ENCODE assay signal across 9 mouse cellular contexts in genomic region chr16:20628871-20629391, GRCm38 (mm10). TPM values are rescaled to one million over a fixed set of nuclear protein-coding genes. Genes with fewer than 3 reads are reported as not detected.
A peak's percentile ranks its signal among the peaks of the same experiment; 100 is the strongest.
DNase-seq lines count a peak whose midpoint lies in the region; ATAC-seq lines count a peak whose summit lies in the region.
"Had no signal": no experiment of that assay in that cellular context is flagged by ENCODE, and none has a peak within 500 bp of the region (broad histone marks: within the 10 kb centered on the region; RNA-seq: fewer than 3 reads in every experiment).

No protein-coding gene starts in this region.

- H3K36me3 ChIP-seq in forebrain, embryonic 12.5 days (replicated peaks), result no peaks in the 10 kb centered on the region

- no peaks in the 10 kb centered on the region for H3K9me3 ChIP-seq in forebrain, embryonic 12.5 days

- intact Hi-C loops in left cerebral cortex, postnatal 4 days (cut with DNase I), result no loop called here
- intact Hi-C loops in left cerebral cortex, postnatal 25 days (cut with DNase I), result no loop called here

- H3K4me2 ChIP-seq in forebrain, embryonic 12.5 days, result peak overlapping the region; percentile 94

- ATAC-seq in forebrain, embryonic 12.5 days (ENCODE audit: low FRiP score), result no peak

- no peak overlapping the region for H3K27ac ChIP-seq in forebrain, embryonic 12.5 days
- H3K27ac ChIP-seq: kidney, postnatal 0 days had no signal

- peak; percentile 39 to 58 for DNase-seq in left cerebral cortex, adult 9 months (ENCODE audit: low spot score in 2 of 2)
- no peak for DNase-seq in left cerebral cortex, postnatal 4 days
- DNase-seq in left cerebral cortex, postnatal 25 days (ENCODE audit: low spot score in 2 of 2), result peak; percentile 53 to 90
- peak; percentile 21 for DNase-seq in retina, embryonic 14.5 days (ENCODE audit: low spot score)
- DNase-seq in ovary, postnatal 14 days (ENCODE audit: low spot score), result no peak
- no peak for DNase-seq in thymus, adult 18-20 months

- H3K4me1 ChIP-seq in forebrain, embryonic 12.5 days, result peaks cover 17% of the 10 kb centered on the region

- no peak overlapping the region for H3K4me3 ChIP-seq in forebrain, embryonic 12.5 days (replicated peaks)

- H3K9ac ChIP-seq in forebrain, embryonic 12.5 days, result no peak overlapping the region

- 56% methylated on average over 11 of the region's 11 CpGs for WGBS in forebrain, embryonic 12.5 days

- peaks cover 13% of the 10 kb centered on the region for H3K27me3 ChIP-seq in forebrain, embryonic 12.5 days

RNA-seq across cellular contexts. Expression of gene Ece2, which starts 0.7 kb away (rescaled TPM):
- total RNA-seq in left cerebral cortex, postnatal 4 days (2021), result 10 to 100 TPM; 28.6 to 33.0 TPM
- 7.2 and 8.5 TPM in 2 replicates for polyA plus RNA-seq in forebrain, embryonic 12.5 days (2016; fragmentation: Nextera tagmentation; extraction: Ambion mirVana)
- total RNA-seq in left cerebral cortex, postnatal 25 days (2021), result 10 to 100 TPM; 21.5 to 26.8 TPM

RNA-seq across cellular contexts. Expression of gene Camk2n2, which starts 7.8 kb away (rescaled TPM):
- 100 to 1,000 TPM; 197 to 204 TPM for total RNA-seq in left cerebral cortex, postnatal 4 days (2021)
- 7.4 and 7.9 TPM in 2 replicates for polyA plus RNA-seq in forebrain, embryonic 12.5 days (2016; fragmentation: Nextera tagmentation; extraction: Ambion mirVana)
- total RNA-seq in left cerebral cortex, postnatal 25 days (2021), result 100 to 1,000 TPM; 151 to 168 TPM

RNA-seq across cellular contexts. Expression of gene Alg3, which starts 17.4 kb away (rescaled TPM):
- total RNA-seq in left cerebral cortex, postnatal 4 days (2021), result 10 to 100 TPM; 10.9 to 13.9 TPM
- polyA plus RNA-seq in forebrain, embryonic 12.5 days (2016; fragmentation: Nextera tagmentation; extraction: Ambion mirVana), result 40.1 and 41.5 TPM in 2 replicates
- total RNA-seq in left cerebral cortex, postnatal 25 days (2021), result 10 to 100 TPM; 12.9 to 14.4 TPM

RNA-seq across cellular contexts. Expression of gene Gm49333, which starts 17.5 kb away (rescaled TPM):
- total RNA-seq in left cerebral cortex, postnatal 4 days (2021), result not detected
- not detected in 2 replicates for polyA plus RNA-seq in forebrain, embryonic 12.5 days (2016; fragmentation: Nextera tagmentation; extraction: Ambion mirVana)
- not detected for total RNA-seq in left cerebral cortex, postnatal 25 days (2021)
- polyA plus RNA-seq: kidney, postnatal 0 days; lung, embryonic 16.5 days had no signal

RNA-seq across cellular contexts. Expression of gene Eef1akmt4, which starts 17.5 kb away (rescaled TPM):
- total RNA-seq in left cerebral cortex, postnatal 4 days (2021), result 1 to 10 TPM; 3.4 to 3.9 TPM
- polyA plus RNA-seq in forebrain, embryonic 12.5 days (2016; fragmentation: Nextera tagmentation; extraction: Ambion mirVana), result 18.9 and 22.5 TPM in 2 replicates
- 1 to 10 TPM; 1.8 to 2.7 TPM for total RNA-seq in left cerebral cortex, postnatal 25 days (2021)

Comparison
In these comparisons a context has a peak if more than half of its experiments do, and no peak if none do; other contexts are left out.
1. DNase-seq: peak in left cerebral cortex, adult 9 months (2 of 2), left cerebral cortex, postnatal 25 days (2 of 2) and retina, embryonic 14.5 days (single experiment); none in left cerebral cortex, postnatal 4 days (single experiment), ovary, postnatal 14 days (single experiment) and thymus, adult 18-20 months (0 of 2).